Mouse (Mus musculus) lung, postnatal 14 days (tissue): ENCODE results near the gene Srp68.
"Not testable (repeated sequence)": the region's sequence is repeated elsewhere in the genome, so short reads cannot be mapped to it uniquely, and the experiment has no call there.

Experiments used
- DNase-seq: peaks from one replicate; pipeline ENCODE4 v3.0.0; 2021

The Srp68 gene

GRCm38 (mm10) chr11:116282912-116283521, 9.0 kb upstream of the Srp68 start:
- no peak for DNase-seq

- no peak for DNase-seq
These were observed 8.1 kb upstream of the Srp68 start for GRCm38 (mm10) chr11:116282089-116282488.

GRCm38 (mm10) chr11:116281671-116282070, 7.7 kb upstream of the Srp68 start:
- DNase-seq: no peak

GRCm38 (mm10) chr11:116280751-116281663, 7.0 kb upstream of the Srp68 start, which contains the start of gene Galr2:
TSS of gene Galr2 (plus strand) at chr11:116280939.
- no peak for DNase-seq

GRCm38 (mm10) chr11:116277184-116277583, 3.2 kb upstream of the Srp68 start:
- DNase-seq: not testable (repeated sequence)

GRCm38 (mm10) chr11:116273469-116274044, 460 bp downstream of the Srp68 start:
- DNase-seq: no peak

- DNase-seq: no peak
These were observed 1.2 kb downstream of the Srp68 start for GRCm38 (mm10) chr11:116272589-116273468.

GRCm38 (mm10) chr11:116269560-116269959, 4.5 kb downstream of the Srp68 start:
- no peak for DNase-seq

- no peak for DNase-seq
These were observed 5.7 kb downstream of the Srp68 start for GRCm38 (mm10) chr11:116268313-116268712.

GRCm38 (mm10) chr11:116267637-116268036, 6.4 kb downstream of the Srp68 start:
- DNase-seq: no peak

- no peak for DNase-seq
These were observed 8.2 kb downstream of the Srp68 start for GRCm38 (mm10) chr11:116265850-116266249.

- no peak for DNase-seq
These were observed 8.7 kb downstream of the Srp68 start for GRCm38 (mm10) chr11:116265352-116265751.

- DNase-seq: peak; percentile 62
These were observed 13.8 kb downstream of the Srp68 start for GRCm38 (mm10) chr11:116260259-116260658.

GRCm38 (mm10) chr11:116259461-116259860, 14.6 kb downstream of the Srp68 start:
- DNase-seq: no peak

- no peak for DNase-seq
These were observed 17.9 kb downstream of the Srp68 start for GRCm38 (mm10) chr11:116255982-116256675.

- DNase-seq: no peak
These were observed 18.7 kb downstream of the Srp68 start for GRCm38 (mm10) chr11:116255090-116255981.

GRCm38 (mm10) chr11:116254627-116255026, 19.4 kb downstream of the Srp68 start:
- peak; percentile 55 for DNase-seq

GRCm38 (mm10) chr11:116253076-116253600, 20.9 kb downstream of the Srp68 start:
- no peak for DNase-seq

- DNase-seq: no peak
These were observed 23.1 kb downstream of the Srp68 start for GRCm38 (mm10) chr11:116250898-116251297.

- no peak for DNase-seq
These were observed 26.4 kb downstream of the Srp68 start for GRCm38 (mm10) chr11:116247502-116248222.
